Mouse (Mus musculus) heart, embryonic 13.5 days (tissue): ENCODE results near the gene Ercc5. TPM values are rescaled to one million over a fixed set of nuclear protein-coding genes. Genes with fewer than 3 reads are reported as not detected.

Experiments
- ATAC-seq: fragments of 200-750 bp; cut with Nextera tagmentation; 2 replicates; pipeline ENCODE4 v1.8.0; 2017; ENCODE audit warnings: moderate TSS enrichment; ENCODE audit not compliant: insufficient number of reproducible peaks, low FRiP score, low TSS enrichment; ENCODE audit errors: extremely low read depth
- H3K27ac ChIP-seq: fragments of 300-500 bp; sonication (generic); replicated peaks from 2 replicates; pipeline ENCODE4 v1.5.1; 2015; ENCODE audit warnings: moderate library complexity, mild to moderate bottlenecking, inconsistent platforms
- H3K27me3 ChIP-seq: fragments of 300-500 bp; sonication (generic); replicated peaks from 2 replicates; pipeline ENCODE4 v1.6.1; 2015; ENCODE audit warnings: mild to moderate bottlenecking, inconsistent platforms
- H3K36me3 ChIP-seq: fragments of 300-500 bp; sonication (generic); 2 replicates; pipeline ENCODE4 v1.6.1; 2015; ENCODE audit warnings: mild to moderate bottlenecking, inconsistent platforms
- H3K4me1 ChIP-seq: fragments of 300-500 bp; sonication (generic); 2 replicates; pipeline ENCODE4 v1.6.1; 2015; ENCODE audit warnings: inconsistent platforms
- H3K4me2 ChIP-seq: fragments of 300-500 bp; sonication (generic); 2 replicates; pipeline ENCODE4 v1.6.1; 2015; ENCODE audit warnings: inconsistent platforms, mild to moderate bottlenecking, moderate library complexity
- H3K4me3 ChIP-seq: fragments of 300-500 bp; sonication (generic); 2 replicates; pipeline ENCODE4 v1.5.1; 2015; ENCODE audit warnings: moderate library complexity, mild to moderate bottlenecking, inconsistent platforms
- H3K9ac ChIP-seq: fragments of 300-500 bp; sonication (generic); 2 replicates; pipeline ENCODE4 v1.6.1; 2015; ENCODE audit warnings: inconsistent platforms, mild to moderate bottlenecking, moderate library complexity
- H3K9me3 ChIP-seq: fragments of 300-500 bp; sonication (generic); 2 replicates; pipeline ENCODE4 v1.6.1; 2016; ENCODE audit warnings: inconsistent platforms
- WGBS: fragments of 180-500 bp; shearing (Covaris S2); methylation state at CpG from one replicate; pipeline ENCODE4 v1.1.7; 2015; ENCODE audit warnings: mixed read lengths; 5-methylcytosine and 5-hydroxymethylcytosine counted together
- polyA plus RNA-seq: library from polyadenylated mRNA; unstranded; fragments of >200 nt; fragmentation: Nextera tagmentation; extraction: Ambion mirVana; gene quantifications from 2 replicates; pipeline ENCODE4 v1.2.1, GENCODE M21; 2015

The Ercc5 gene
- polyA plus RNA-seq, 1 experiment from 2014 or later = 10.2 TPM

- no peak for ATAC-seq
- 56% methylated on average over 4 of the region's 4 CpGs for WGBS
- no peak overlapping the region for H3K4me2 ChIP-seq
- no peaks in the 10 kb centered on the region for H3K4me1 ChIP-seq
- H3K4me3 ChIP-seq = no peak overlapping the region
- no peaks in the 10 kb centered on the region for H3K9me3 ChIP-seq
- no peaks in the 10 kb centered on the region for H3K27me3 ChIP-seq
- no peak overlapping the region for H3K27ac ChIP-seq
- H3K9ac ChIP-seq = no peak overlapping the region
- H3K36me3 ChIP-seq = peaks cover 63% of the 10 kb centered on the region
Measured at GRCm38 (mm10) chr1:44129929-44130581, 17.5 kb upstream of the Ercc5 start.

GRCm38 (mm10) chr1:44140232-44140631 is 7.3 kb upstream of the Ercc5 start:
- WGBS = 78% methylated on average over 4 of the region's 4 CpGs
- no peak overlapping the region for H3K4me2 ChIP-seq
- no peaks in the 10 kb centered on the region for H3K9me3 ChIP-seq
- H3K4me1 ChIP-seq = no peaks in the 10 kb centered on the region
- no peaks in the 10 kb centered on the region for H3K27me3 ChIP-seq
- H3K36me3 ChIP-seq = peaks cover 77% of the 10 kb centered on the region
- no peak overlapping the region for H3K27ac ChIP-seq
- H3K9ac ChIP-seq = no peak overlapping the region
- no peak overlapping the region for H3K4me3 ChIP-seq
- ATAC-seq = no peak

GRCm38 (mm10) chr1:44142747-44143146 is 4.8 kb upstream of the Ercc5 start:
- peaks cover 5% of the 10 kb centered on the region for H3K4me1 ChIP-seq
- H3K4me3 ChIP-seq = no peak overlapping the region
- H3K4me2 ChIP-seq = no peak overlapping the region
- no peaks in the 10 kb centered on the region for H3K27me3 ChIP-seq
- WGBS = 77% methylated on average over 5 of the region's 5 CpGs
- H3K27ac ChIP-seq = no peak overlapping the region
- H3K36me3 ChIP-seq = peaks cover 60% of the 10 kb centered on the region
- H3K9ac ChIP-seq = no peak overlapping the region
- H3K9me3 ChIP-seq = no peaks in the 10 kb centered on the region
- ATAC-seq = no peak

GRCm38 (mm10) chr1:44148706-44149105 is 1.2 kb downstream of the Ercc5 start:
- Histone ChIP-seq H3K27me3 (no peaks in the 10 kb centered on the region), H3K4me3 (peak overlapping the region; percentile 86), H3K9ac (peak overlapping the region; percentile 97), H3K27ac (peak overlapping the region; percentile 94), H3K4me1 (peaks cover 12% of the 10 kb centered on the region), H3K9me3 (peaks cover 7% of the 10 kb centered on the region; the same call in 1 of the 2 replicates), H3K36me3 (peaks cover 9% of the 10 kb centered on the region), H3K4me2 (peak overlapping the region; percentile 71)
- no peak for ATAC-seq
- WGBS = 42% methylated on average over 6 of the region's 6 CpGs

- H3K9ac ChIP-seq = no peak overlapping the region
- no peak for ATAC-seq
- H3K4me1 ChIP-seq = no peaks in the 10 kb centered on the region
- peaks cover 29% of the 10 kb centered on the region for H3K36me3 ChIP-seq
- no peak overlapping the region for H3K4me2 ChIP-seq
- no peak overlapping the region for H3K4me3 ChIP-seq
- no peaks in the 10 kb centered on the region for H3K27me3 ChIP-seq
- H3K9me3 ChIP-seq = peaks cover 7% of the 10 kb centered on the region; the same call in 1 of the 2 replicates
- WGBS = 96% methylated on average over 4 of the region's 4 CpGs
- no peak overlapping the region for H3K27ac ChIP-seq
Measured at GRCm38 (mm10) chr1:44155287-44155686, 7.7 kb downstream of the Ercc5 start.

GRCm38 (mm10) chr1:44158317-44158716 is 10.8 kb downstream of the Ercc5 start:
- Histone ChIP-seq H3K36me3 (peaks cover 53% of the 10 kb centered on the region), H3K9me3 (no peaks in the 10 kb centered on the region), H3K27ac (no peak overlapping the region), H3K4me3 (no peak overlapping the region), H3K4me2 (no peak overlapping the region), H3K27me3 (no peaks in the 10 kb centered on the region), H3K9ac (no peak overlapping the region), H3K4me1 (no peaks in the 10 kb centered on the region)
- no peak for ATAC-seq
- 89% methylated on average over 6 of the region's 6 CpGs for WGBS

GRCm38 (mm10) chr1:44161818-44162217 is 14.3 kb downstream of the Ercc5 start:
- Histone ChIP-seq H3K36me3 (peaks cover 82% of the 10 kb centered on the region), H3K4me3 (no peak overlapping the region), H3K4me1 (no peaks in the 10 kb centered on the region), H3K27me3 (no peaks in the 10 kb centered on the region), H3K9ac (no peak overlapping the region), H3K27ac (no peak overlapping the region), H3K4me2 (no peak overlapping the region), H3K9me3 (no peaks in the 10 kb centered on the region)
- 91% methylated on average over 6 of the region's 6 CpGs for WGBS
- ATAC-seq = no peak

GRCm38 (mm10) chr1:44162389-44162788 is 14.8 kb downstream of the Ercc5 start:
- no peaks in the 10 kb centered on the region for H3K9me3 ChIP-seq
- ATAC-seq = no peak
- H3K36me3 ChIP-seq = peaks cover 88% of the 10 kb centered on the region
- no peak overlapping the region for H3K4me3 ChIP-seq
- no peak overlapping the region for H3K27ac ChIP-seq
- no peaks in the 10 kb centered on the region for H3K4me1 ChIP-seq
- H3K27me3 ChIP-seq = no peaks in the 10 kb centered on the region
- H3K4me2 ChIP-seq = no peak overlapping the region
- 92% methylated on average over 5 of the region's 5 CpGs for WGBS
- no peak overlapping the region for H3K9ac ChIP-seq

GRCm38 (mm10) chr1:44167859-44168383 is 20.4 kb downstream of the Ercc5 start:
- no peak overlapping the region for H3K9ac ChIP-seq
- H3K4me2 ChIP-seq = no peak overlapping the region
- 88% methylated on average over 3 of the region's 3 CpGs for WGBS
- H3K27ac ChIP-seq = no peak overlapping the region
- H3K4me1 ChIP-seq = no peaks in the 10 kb centered on the region
- ATAC-seq = no peak
- no peak overlapping the region for H3K4me3 ChIP-seq
- no peaks in the 10 kb centered on the region for H3K9me3 ChIP-seq
- H3K36me3 ChIP-seq = peaks cover 82% of the 10 kb centered on the region
- no peaks in the 10 kb centered on the region for H3K27me3 ChIP-seq

- 90% methylated on average over 4 of the region's 4 CpGs for WGBS
- Histone ChIP-seq H3K27me3 (no peaks in the 10 kb centered on the region), H3K9me3 (no peaks in the 10 kb centered on the region), H3K4me3 (no peak overlapping the region), H3K4me1 (no peaks in the 10 kb centered on the region), H3K27ac (no peak overlapping the region), H3K36me3 (peaks cover 86% of the 10 kb centered on the region), H3K9ac (no peak overlapping the region), H3K4me2 (no peak overlapping the region)
- no peak for ATAC-seq
Measured at GRCm38 (mm10) chr1:44172656-44173055, 25.1 kb downstream of the Ercc5 start.

- H3K9ac ChIP-seq = no peak overlapping the region
Measured at GRCm38 (mm10) chr1:44173903-44174302, 26.4 kb downstream of the Ercc5 start.

GRCm38 (mm10) chr1:44178086-44178485 is 30.5 kb downstream of the Ercc5 start:
- H3K27ac ChIP-seq = no peak overlapping the region
- peaks cover 84% of the 10 kb centered on the region for H3K36me3 ChIP-seq
- H3K4me2 ChIP-seq = no peak overlapping the region
- no peaks in the 10 kb centered on the region for H3K9me3 ChIP-seq
- ATAC-seq = no peak
- H3K4me1 ChIP-seq = no peaks in the 10 kb centered on the region
- no peak overlapping the region for H3K9ac ChIP-seq
- H3K27me3 ChIP-seq = no peaks in the 10 kb centered on the region
- no peak overlapping the region for H3K4me3 ChIP-seq
- WGBS = 91% methylated on average over 5 of the region's 5 CpGs

More at GRCm38 (mm10) chr1:44173903-44174302, 26.4 kb downstream of the Ercc5 start:
- WGBS = 81% methylated on average over 8 of the region's 8 CpGs
- Histone ChIP-seq H3K9me3 (no peaks in the 10 kb centered on the region), H3K4me2 (no peak overlapping the region), H3K27ac (no peak overlapping the region), H3K4me3 (no peak overlapping the region), H3K4me1 (no peaks in the 10 kb centered on the region), H3K27me3 (no peaks in the 10 kb centered on the region), H3K36me3 (peaks cover 87% of the 10 kb centered on the region)
- no peak for ATAC-seq
